Mouse (Mus musculus) right cerebral cortex, postnatal 4 days (tissue): ENCODE measurements around the gene Vwa5b1.
A peak's percentile ranks its signal among the peaks of the same experiment; 100 is the strongest.

Experiments used
- DNase-seq: peaks from one replicate; pipeline ENCODE4 v3.0.0-alpha.2; 2022

The Vwa5b1 gene

GRCm38 (mm10) chr4:138574800-138575606 is 60.7 kb downstream of the Vwa5b1 start:
- no peak for DNase-seq

- DNase-seq: no peak
These were observed 65.8 kb downstream of the Vwa5b1 start for GRCm38 (mm10) chr4:138569928-138570327.

- no peak for DNase-seq
These were observed 67.4 kb downstream of the Vwa5b1 start for GRCm38 (mm10) chr4:138568275-138568674.

- peak; percentile 95 for DNase-seq
These were observed 73.7 kb downstream of the Vwa5b1 start for GRCm38 (mm10) chr4:138561986-138562385.

GRCm38 (mm10) chr4:138555531-138555930 is 80.2 kb downstream of the Vwa5b1 start:
- DNase-seq: peak; percentile 53

- DNase-seq: no peak
These were observed 80.8 kb downstream of the Vwa5b1 start for GRCm38 (mm10) chr4:138554934-138555333.

- DNase-seq: no peak
These were observed 81.4 kb downstream of the Vwa5b1 start for GRCm38 (mm10) chr4:138554302-138554701.

GRCm38 (mm10) chr4:138553516-138553933 is 82.2 kb downstream of the Vwa5b1 start:
- no peak for DNase-seq

- no peak for DNase-seq
These were observed 82.6 kb downstream of the Vwa5b1 start for GRCm38 (mm10) chr4:138553116-138553515.

GRCm38 (mm10) chr4:138551601-138552000 is 84.1 kb downstream of the Vwa5b1 start:
- no peak for DNase-seq

- DNase-seq: no peak
These were observed 85.1 kb downstream of the Vwa5b1 start for GRCm38 (mm10) chr4:138550557-138550956.

GRCm38 (mm10) chr4:138548960-138549359 is 86.7 kb downstream of the Vwa5b1 start:
- DNase-seq: no peak

- DNase-seq: no peak
These were observed 87.5 kb downstream of the Vwa5b1 start for GRCm38 (mm10) chr4:138548124-138548561.

GRCm38 (mm10) chr4:138547556-138547955 is 88.1 kb downstream of the Vwa5b1 start:
- DNase-seq: no peak

- peak; percentile 67 for DNase-seq
These were observed 88.6 kb downstream of the Vwa5b1 start for GRCm38 (mm10) chr4:138547041-138547440.

- DNase-seq: no peak
These were observed 89.4 kb downstream of the Vwa5b1 start for GRCm38 (mm10) chr4:138546241-138546640.

- DNase-seq: no peak
These were observed 92.5 kb downstream of the Vwa5b1 start for GRCm38 (mm10) chr4:138543177-138543576.

GRCm38 (mm10) chr4:138538084-138538449 is 97.6 kb downstream of the Vwa5b1 start:
- no peak for DNase-seq

GRCm38 (mm10) chr4:138537210-138538083 is 98.2 kb downstream of the Vwa5b1 start:
- DNase-seq: peak; percentile 82

GRCm38 (mm10) chr4:138535610-138536009 is 100.1 kb downstream of the Vwa5b1 start:
- DNase-seq: no peak

GRCm38 (mm10) chr4:138533877-138534276 is 101.8 kb downstream of the Vwa5b1 start:
- DNase-seq: no peak

GRCm38 (mm10) chr4:138531761-138532160 is 103.9 kb downstream of the Vwa5b1 start:
- no peak for DNase-seq

- DNase-seq: no peak
These were observed 105.7 kb downstream of the Vwa5b1 start for GRCm38 (mm10) chr4:138530011-138530410.

- no peak for DNase-seq
These were observed 110.0 kb downstream of the Vwa5b1 start for GRCm38 (mm10) chr4:138525684-138526083.
